Mouse (Mus musculus) bone marrow macrophage, adult 2 months (primary cell): ENCODE results near the gene Akap5. TPM values are rescaled to one million over a fixed set of nuclear protein-coding genes. Genes with fewer than 3 reads are reported as not detected.

Experiments used
- H3K27ac ChIP-seq: 2 replicates; pipeline ENCODE4 v1.5.1; 2012; ENCODE audit warnings: low read depth, low read length; ENCODE audit not compliant: insufficient read depth
- H3K4me1 ChIP-seq: 2 replicates; pipeline ENCODE4 v1.6.1; 2012; ENCODE audit warnings: low read length; ENCODE audit not compliant: control insufficient read depth, insufficient read depth
- H3K4me3 ChIP-seq: 2 replicates; pipeline ENCODE4 v1.5.1; 2012; ENCODE audit warnings: mild to moderate bottlenecking, low read length, moderate library complexity; ENCODE audit not compliant: insufficient read depth
- CTCF ChIP-seq: IDR thresholded peaks from 2 replicates; pipeline ENCODE4 v1.5.1; 2012; ENCODE audit warnings: low read depth, mild to moderate bottlenecking, low read length, moderate library complexity
- POLR2A ChIP-seq: IDR thresholded peaks from 2 replicates; pipeline ENCODE4 v1.6.1; 2012; ENCODE audit warnings: mild to moderate bottlenecking, low read depth, low read length, borderline replicate concordance
- polyA plus RNA-seq: library from polyadenylated mRNA; stranded (reverse); fragments of >200 nt; gene quantifications from 2 replicates; pipeline ENCODE4 v1.2.4, GENCODE M21; 2012; ENCODE audit not compliant: missing spikeins, insufficient read depth, insufficient read length

Akap5 gene
- polyA plus RNA-seq, 1 experiment, result not detected

- H3K27ac ChIP-seq, result peak overlapping the region; percentile 7; the same call in 1 of the 2 replicates
- peaks cover 44% of the 10 kb centered on the region for H3K4me1 ChIP-seq
Measured at GRCm38 (mm10) chr12:76372881-76373818, 48.5 kb downstream of the Akap5 start.

GRCm38 (mm10) chr12:76373991-76374390 lies 49.3 kb downstream of the Akap5 start:
- H3K27ac ChIP-seq, result no peak overlapping the region
- H3K4me1 ChIP-seq, result peaks cover 46% of the 10 kb centered on the region
- H3K4me3 ChIP-seq, result no peak overlapping the region
- TF ChIP-seq CTCF, result no peak
- no peak for TF ChIP-seq POLR2A

More at GRCm38 (mm10) chr12:76372881-76373818, 48.5 kb downstream of the Akap5 start:
- TF ChIP-seq POLR2A, result no peak
- TF ChIP-seq CTCF, result no peak
- peak overlapping the region; percentile 83 for H3K4me3 ChIP-seq

GRCm38 (mm10) chr12:76374911-76375310 lies 50.2 kb downstream of the Akap5 start:
- no peak for TF ChIP-seq CTCF
- no peak for TF ChIP-seq POLR2A
- Histone ChIP-seq H3K27ac (no peak overlapping the region), H3K4me3 (no peak overlapping the region), H3K4me1 (peaks cover 50% of the 10 kb centered on the region)

GRCm38 (mm10) chr12:76375506-76375905 lies 50.8 kb downstream of the Akap5 start:
- H3K27ac ChIP-seq, result 0 out of 2 replicates have a peak overlapping the region, but pooled peaks have one; percentile 16
- H3K4me3 ChIP-seq, result no peak overlapping the region
- TF ChIP-seq POLR2A (no peak), CTCF (no peak)
- H3K4me1 ChIP-seq, result peaks cover 50% of the 10 kb centered on the region

- TF ChIP-seq POLR2A (no peak), CTCF (peak; percentile 50)
- H3K27ac ChIP-seq, result peak overlapping the region; percentile 45
- H3K4me3 ChIP-seq, result peak overlapping the region; percentile 6; the same call in 1 of the 2 replicates
- H3K4me1 ChIP-seq, result peaks cover 50% of the 10 kb centered on the region
Measured at GRCm38 (mm10) chr12:76376649-76377048, 52.0 kb downstream of the Akap5 start.

- TF ChIP-seq POLR2A (no peak), CTCF (0 out of 2 replicates have a peak, but pooled peaks have one; percentile 5)
- peak overlapping the region; percentile 20 for H3K27ac ChIP-seq
- no peak overlapping the region for H3K4me3 ChIP-seq
- H3K4me1 ChIP-seq, result peaks cover 50% of the 10 kb centered on the region
Measured at GRCm38 (mm10) chr12:76377059-76377458, 52.4 kb downstream of the Akap5 start.

- Histone ChIP-seq H3K27ac (peak overlapping the region; percentile 60), H3K4me3 (peak overlapping the region; percentile 20; the same call in 1 of the 2 replicates), H3K4me1 (peaks cover 45% of the 10 kb centered on the region)
- no peak for TF ChIP-seq POLR2A
- no peak for TF ChIP-seq CTCF
Measured at GRCm38 (mm10) chr12:76377726-76378125, 53.0 kb downstream of the Akap5 start.

GRCm38 (mm10) chr12:76378556-76378955 lies 53.9 kb downstream of the Akap5 start:
- H3K27ac ChIP-seq, result no peak overlapping the region
- no peak overlapping the region for H3K4me3 ChIP-seq
- TF ChIP-seq POLR2A, result no peak
- TF ChIP-seq CTCF, result no peak
- peaks cover 40% of the 10 kb centered on the region for H3K4me1 ChIP-seq

GRCm38 (mm10) chr12:76380151-76380550 lies 55.5 kb downstream of the Akap5 start:
- no peak overlapping the region for H3K27ac ChIP-seq
- H3K4me1 ChIP-seq, result peaks cover 32% of the 10 kb centered on the region
- no peak overlapping the region for H3K4me3 ChIP-seq
- TF ChIP-seq CTCF (no peak), POLR2A (no peak)

Other genes starting within 250 kb of the Akap5 start
- gene Esr2, start 147.6 kb upstream of the Akap5 start, polyA plus RNA-seq, result not detected in 2 replicates
- not detected in 2 replicates for gene Tex21, start 78.1 kb upstream of the Akap5 start, polyA plus RNA-seq
- 7.7 and 8.7 TPM in 2 replicates for gene Mthfd1, start 69.6 kb upstream of the Akap5 start, polyA plus RNA-seq
- 8.6 and 9.5 TPM in 2 replicates for gene Zbtb25, start 44.7 kb downstream of the Akap5 start, polyA plus RNA-seq
- 8.8 and 9.6 TPM in 2 replicates for gene Zbtb1, start 45.4 kb downstream of the Akap5 start, polyA plus RNA-seq
- gene Hspa2, start 79.3 kb downstream of the Akap5 start, polyA plus RNA-seq, result 5.8 and 8.0 TPM in 2 replicates
- not detected in 2 replicates for gene Ppp1r36, start 92.6 kb downstream of the Akap5 start, polyA plus RNA-seq
- 49.6 and 50.4 TPM in 2 replicates for gene Plekhg3, start 206.0 kb downstream of the Akap5 start, polyA plus RNA-seq